Mouse (Mus musculus): ENCODE measurements around the gene Tnfrsf4.

- TF ChIP-seq POLR2A (IDR thresholded peaks at IDR 0.05; ENCODE audit: insufficient read length, low read depth) = no peak
- TF ChIP-seq MYOG (IDR thresholded peaks at IDR 0.05; ENCODE audit: control insufficient read depth in 1 of 3, insufficient read depth in 1 of 3, insufficient read length in 2 of 3, low read depth in 2 of 3) = no peak
- no peak for TF ChIP-seq USF1 (IDR thresholded peaks at IDR 0.05; ENCODE audit: low read depth)
- no peak for TF ChIP-seq E2F4 (IDR thresholded peaks at IDR 0.05; ENCODE audit: insufficient read depth)
Measured at GRCm38 (mm10) chr4:156054130-156054529, 40.5 kb downstream of the Tnfrsf4 start.

Data from myocyte (in vitro differentiated cells).